Mouse (Mus musculus) right cerebral cortex, postnatal 14 days (tissue): ENCODE results near the gene Sly.
"Not testable (repeated sequence)": the region's sequence is repeated elsewhere in the genome, so short reads cannot be mapped to it uniquely, and the experiment has no call there.

Experiments used
- DNase-seq: peaks from one replicate; pipeline ENCODE4 v3.0.0; 2022

Gene Sly

DNA sequence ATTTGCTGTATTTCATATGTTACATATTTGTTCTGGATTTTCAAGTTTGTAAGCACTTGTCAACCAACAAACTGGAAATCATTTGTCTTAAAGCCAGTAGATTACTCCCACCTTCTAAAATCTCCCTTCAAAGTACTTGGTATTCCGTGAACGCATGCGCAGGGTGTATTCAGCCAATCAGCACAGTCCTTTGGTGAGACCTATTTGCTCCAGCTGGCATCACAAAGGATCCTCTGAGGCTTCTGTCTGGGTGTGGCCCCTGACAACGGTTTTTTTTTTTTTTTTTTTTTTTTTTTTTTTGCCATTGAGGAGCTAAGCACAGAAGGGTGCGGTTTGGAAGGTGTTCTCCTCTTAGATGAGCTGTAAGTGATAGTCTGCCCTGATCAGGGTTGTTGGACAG is at the start of gene Sly:
TSS of gene Sly (plus strand) at position 301 of the 400 bp plus-strand sequence.
- not testable (repeated sequence) for DNase-seq
